Mouse (Mus musculus): ENCODE data around the gene Cfap43. TPM values are rescaled to one million over a fixed set of nuclear protein-coding genes. Genes with fewer than 3 reads are reported as not detected.

The Cfap43 gene
- total RNA-seq, 2 experiments from 2014 or later, result not detected

DNA sequence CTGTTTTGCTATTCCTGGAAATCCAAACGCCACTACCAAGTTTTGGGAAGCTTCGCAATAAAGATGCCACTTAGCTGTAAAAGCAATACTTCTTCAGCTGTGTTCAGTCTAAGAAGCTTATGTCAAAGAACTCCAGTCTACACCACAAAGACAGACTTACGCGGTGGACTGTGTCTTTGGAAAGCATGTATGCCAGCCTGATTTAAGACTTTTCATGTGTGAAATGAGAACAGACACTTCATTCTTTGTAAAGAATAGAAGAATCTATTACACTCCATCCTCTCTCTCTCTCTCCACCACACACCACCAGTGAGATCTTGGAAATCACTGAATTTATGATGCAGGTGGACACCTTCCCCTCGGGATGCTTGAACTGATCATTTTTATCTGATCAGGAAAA is 168.7 kb downstream of the Cfap43 start:
- no peak for DNase-seq
- intact Hi-C loops (cut with DNase I; ENCODE audit: low total_unique reads), result no loop called here

DNA sequence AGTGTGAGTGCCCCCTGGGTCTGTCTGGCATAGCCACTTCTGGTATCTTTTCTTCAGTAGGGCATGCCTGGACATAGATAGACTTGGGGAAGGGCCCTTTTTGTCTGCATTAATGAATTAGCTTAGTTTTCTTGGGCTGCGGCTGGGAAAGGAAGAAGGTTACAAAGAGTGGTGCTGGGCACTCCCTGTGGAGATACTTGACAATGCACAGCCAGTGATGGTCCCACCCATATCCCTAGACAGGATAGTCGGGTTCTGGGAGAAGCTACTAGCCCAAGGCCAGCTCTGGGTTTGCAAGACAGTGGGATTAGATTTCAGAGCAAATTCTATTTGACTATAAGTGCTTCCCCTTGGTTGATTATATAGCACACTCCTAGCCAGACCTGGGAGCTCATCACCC is 170.1 kb downstream of the Cfap43 start:
- no peak for DNase-seq
- intact Hi-C loops (cut with DNase I; ENCODE audit: low total_unique reads), result no loop called here

DNA sequence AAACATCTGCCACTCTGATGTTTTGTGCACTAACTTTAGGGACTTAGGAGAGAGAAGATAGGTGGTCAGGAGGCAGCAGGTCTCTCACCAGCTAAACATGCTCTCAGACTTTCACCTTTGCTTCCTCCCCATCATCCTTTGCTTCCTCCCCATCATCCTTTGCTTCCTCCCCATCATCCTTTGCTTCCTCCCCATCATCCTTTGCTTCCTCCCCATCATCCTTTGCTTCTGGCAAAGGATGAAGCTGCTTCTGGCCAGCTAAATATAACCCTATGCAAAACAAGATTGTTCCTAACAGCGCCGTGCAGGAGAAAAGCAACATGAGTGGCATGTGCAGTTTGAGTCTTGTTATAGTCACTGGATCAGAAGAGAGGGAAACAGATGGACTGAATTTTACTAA is 172.0 kb downstream of the Cfap43 start:
- intact Hi-C loops (cut with DNase I; ENCODE audit: low total_unique reads), result no loop called here
- no peak for DNase-seq

DNA sequence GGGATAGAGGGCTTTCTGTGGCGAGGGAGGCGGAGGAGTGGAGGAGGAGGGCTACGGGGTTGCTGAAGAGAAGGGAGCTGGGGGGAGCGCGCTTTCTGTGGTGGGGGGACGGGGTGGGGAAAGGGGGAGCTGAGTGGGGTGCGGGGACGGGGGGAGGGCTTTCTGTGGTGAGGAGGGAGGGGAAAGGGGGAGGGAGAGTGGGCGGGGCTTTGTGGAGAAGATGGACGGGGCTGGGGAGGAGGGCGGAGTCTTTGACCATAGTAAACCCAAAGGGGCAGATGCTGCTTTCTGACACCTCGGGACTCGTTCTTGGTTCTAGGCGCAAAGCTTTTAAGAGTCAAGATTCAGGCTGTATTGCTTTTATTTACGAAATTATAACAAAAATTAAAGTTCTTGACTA is 187.2 kb downstream of the Cfap43 start:
- intact Hi-C loops (cut with DNase I; ENCODE audit: low total_unique reads), result no loop called here
- DNase-seq, result peak; percentile 76

DNA sequence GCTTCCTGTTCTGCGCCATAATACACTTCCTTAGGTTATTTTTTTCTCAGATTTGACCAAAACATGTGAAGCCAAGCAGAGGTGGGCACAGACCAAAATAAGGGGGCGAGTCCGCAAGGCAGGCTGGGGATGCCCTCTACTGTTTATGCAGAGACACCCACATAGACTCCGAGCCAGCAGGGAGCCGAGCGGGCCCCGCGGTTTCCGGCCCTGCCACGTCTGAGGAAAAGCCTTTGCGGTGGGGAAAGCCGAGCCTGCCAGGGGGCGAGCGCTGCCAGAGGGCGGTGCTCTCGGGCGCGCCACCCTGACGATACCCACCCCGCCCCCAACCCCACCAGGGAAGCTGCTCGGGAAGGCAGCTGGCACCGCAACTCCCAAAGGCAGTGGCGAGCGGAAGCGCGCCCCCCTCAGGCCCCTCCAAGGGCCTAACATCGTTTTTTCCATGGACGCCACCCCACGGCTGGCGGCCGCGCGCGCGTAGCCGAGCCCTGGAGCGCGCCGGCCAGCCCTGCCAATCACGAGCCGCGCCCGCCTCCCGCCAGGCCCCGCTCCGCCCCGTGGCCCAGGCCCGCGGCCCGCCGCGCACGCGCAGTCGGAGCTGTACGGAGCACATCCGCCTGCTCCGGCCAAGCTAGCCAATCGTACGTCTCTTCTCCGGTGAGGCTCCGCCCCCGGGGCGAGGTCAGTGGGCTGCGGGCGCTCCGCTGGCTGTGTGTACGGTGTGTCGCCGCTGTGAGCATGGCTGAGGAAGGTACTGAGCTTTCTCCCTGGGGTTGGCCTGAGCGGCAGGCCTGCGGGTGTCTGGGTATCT is 187.8 kb downstream of the Cfap43 start, which contains the start of gene Sfr1:
Gene Sfr1, plus strand, starts transcription at position 612 of the 811 bp plus-strand sequence.
- peak; percentile 100 for DNase-seq
- intact Hi-C loops (cut with DNase I; ENCODE audit: low total_unique reads), result no loop called here

DNA sequence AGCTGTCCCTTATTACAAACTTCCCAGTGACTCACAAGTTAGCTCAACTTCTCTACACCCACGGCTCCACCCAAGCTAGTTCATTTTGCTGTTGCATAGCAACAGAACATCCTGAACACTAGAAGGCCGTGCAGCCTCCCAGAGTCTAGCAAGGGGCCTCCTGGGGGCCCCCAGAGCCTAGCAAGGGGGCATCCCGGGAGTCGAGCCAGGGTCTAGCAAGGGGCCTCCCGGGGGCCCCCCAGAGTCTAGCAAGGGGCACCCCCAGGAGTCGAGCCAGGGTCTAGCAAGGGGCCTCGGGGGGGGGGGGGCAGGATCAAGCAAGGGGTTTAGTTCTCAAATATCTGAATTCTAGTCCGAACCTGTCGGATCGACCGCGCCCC is 188.4 kb downstream of the Cfap43 start:
- DNase-seq, result peak; percentile 73
- intact Hi-C loops (cut with DNase I; ENCODE audit: low total_unique reads), result no loop called here

DNA sequence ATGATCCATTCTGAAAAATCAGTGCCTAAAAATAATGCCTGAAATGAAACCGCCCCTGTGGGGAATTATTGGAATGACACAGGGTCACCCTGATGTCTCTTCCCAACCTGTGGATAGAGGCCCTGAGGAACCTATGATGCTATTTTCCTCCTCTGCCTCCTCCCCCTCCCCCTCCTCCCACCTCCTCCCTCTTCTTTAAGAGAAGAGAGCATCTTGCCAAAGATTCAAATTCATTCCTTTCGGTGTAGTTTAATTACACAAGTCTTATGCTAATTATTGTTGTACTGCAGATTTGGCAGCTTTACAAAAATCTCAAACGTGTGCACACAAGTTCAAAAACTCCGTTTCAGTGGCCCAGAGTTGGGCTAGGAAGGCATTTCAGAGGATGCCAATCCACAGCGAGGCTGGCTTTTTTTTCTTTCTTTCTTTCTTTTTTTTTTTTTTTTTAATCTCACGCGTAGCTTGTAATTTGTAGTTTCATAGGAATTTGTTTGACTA is 193.4 kb downstream of the Cfap43 start:
- DNase-seq, result no peak
- intact Hi-C loops (cut with DNase I; ENCODE audit: low total_unique reads), result loop anchor here (10.0 kb wide), 1 partner anchor 61 kb away; no protein-coding TSS in a partner anchor

DNA sequence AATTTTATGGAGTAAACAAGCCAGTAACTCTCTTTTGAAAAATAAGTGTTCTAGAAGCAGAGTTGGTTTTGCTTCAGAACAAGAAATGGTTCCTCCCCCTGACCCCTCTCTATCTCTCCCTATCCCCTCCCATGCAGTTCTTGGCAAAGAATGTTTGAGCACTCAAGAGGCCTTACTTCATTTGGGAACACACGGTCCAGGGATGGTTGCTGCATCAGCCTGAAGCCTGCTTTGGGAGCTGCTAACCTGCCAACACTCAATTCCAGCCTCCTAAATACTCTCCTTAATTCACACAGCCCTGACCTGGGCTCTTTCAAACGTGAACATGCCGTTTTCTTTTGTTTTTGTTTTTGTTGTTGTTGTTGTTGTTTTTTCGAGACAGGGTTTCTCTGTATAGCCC is 194.2 kb downstream of the Cfap43 start:
- no peak for DNase-seq
- intact Hi-C loops (cut with DNase I; ENCODE audit: low total_unique reads), result loop anchor here (10.0 kb wide), 1 partner anchor 60 kb away; no protein-coding TSS in a partner anchor

DNA sequence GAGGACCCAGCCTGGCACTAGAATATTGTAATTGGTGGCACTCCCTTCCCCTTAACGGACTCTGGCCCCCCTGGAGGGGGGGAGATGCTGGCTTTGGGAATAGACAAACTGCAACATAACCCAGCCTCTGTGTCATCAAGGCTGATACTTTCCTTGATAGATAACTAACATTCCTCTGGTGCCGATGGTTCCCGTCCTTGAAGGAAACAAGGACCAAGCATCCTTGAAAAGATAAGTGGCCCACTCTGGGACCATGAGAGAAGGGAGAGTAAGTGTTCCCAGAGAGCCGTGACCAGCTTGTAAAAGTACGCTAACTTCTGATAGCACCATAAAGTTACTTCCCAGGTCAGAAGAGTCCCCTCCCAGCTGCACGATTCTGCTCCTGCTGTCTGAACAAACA is 196.6 kb downstream of the Cfap43 start:
- intact Hi-C loops (cut with DNase I; ENCODE audit: low total_unique reads), result loop anchor here (10.0 kb wide), 1 partner anchor 58 kb away; no protein-coding TSS in a partner anchor

DNA sequence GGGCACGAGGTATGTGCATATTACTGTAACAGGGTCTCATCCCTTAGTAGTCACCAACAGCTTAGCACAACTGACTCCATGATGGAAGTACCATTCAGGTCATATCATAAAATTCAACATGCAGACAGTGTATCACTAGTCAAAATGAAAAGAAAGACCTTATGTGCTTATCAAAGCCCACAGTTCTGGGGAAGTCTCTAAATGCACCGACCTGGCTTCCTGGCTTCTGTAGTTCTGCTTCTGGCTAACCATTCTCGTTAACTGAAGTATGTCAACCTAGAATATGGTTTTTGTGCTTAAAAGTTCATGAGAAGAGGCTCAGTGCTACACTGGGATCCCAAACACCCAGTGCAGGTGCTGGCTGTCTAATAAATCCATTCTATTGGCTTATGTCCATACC is 199.9 kb downstream of the Cfap43 start:
- DNase-seq, result no peak
- intact Hi-C loops (cut with DNase I; ENCODE audit: low total_unique reads), result no loop called here

More for the DNA sequence above, 196.6 kb downstream of the Cfap43 start:
- no peak for DNase-seq

DNA sequence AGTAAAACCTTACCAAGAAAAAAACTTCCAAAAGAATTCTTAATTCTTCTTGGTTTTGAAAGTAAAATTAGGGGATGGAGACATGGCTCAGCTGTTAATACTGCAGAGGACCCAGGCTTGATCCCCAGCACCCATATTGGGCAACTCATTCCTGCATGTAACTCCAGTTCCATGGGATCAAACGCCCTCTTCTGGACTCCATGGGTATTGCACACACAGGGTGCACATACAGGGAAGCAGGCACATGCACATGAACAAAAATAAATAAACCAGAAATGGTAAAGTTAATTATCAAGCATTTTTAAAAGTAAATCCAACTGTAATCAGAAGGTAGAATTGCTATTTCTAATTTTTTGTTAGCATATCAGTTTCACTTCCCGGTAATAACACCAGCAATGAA is 202.9 kb downstream of the Cfap43 start:
- intact Hi-C loops (cut with DNase I; ENCODE audit: low total_unique reads), result no loop called here
- no peak for DNase-seq

DNA sequence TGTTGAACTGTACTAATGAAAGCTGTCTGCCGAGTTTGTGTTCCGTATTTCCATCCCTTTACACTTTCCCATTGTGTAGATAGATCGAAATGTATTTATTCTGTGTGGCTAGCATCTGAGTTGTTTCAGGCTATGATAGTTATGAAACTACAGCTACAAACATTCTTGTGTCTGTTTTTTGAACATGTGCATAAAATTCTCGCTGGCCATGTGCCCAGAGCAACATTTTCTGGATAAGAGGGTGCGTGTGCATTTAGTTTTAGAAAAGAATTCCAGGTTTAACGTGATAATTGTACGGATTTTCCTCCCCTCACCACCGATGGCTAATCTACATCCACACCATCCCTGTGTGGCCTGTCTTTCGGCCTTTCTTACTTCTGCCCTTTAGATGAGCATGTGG is 205.6 kb downstream of the Cfap43 start:
- no peak for DNase-seq

DNA sequence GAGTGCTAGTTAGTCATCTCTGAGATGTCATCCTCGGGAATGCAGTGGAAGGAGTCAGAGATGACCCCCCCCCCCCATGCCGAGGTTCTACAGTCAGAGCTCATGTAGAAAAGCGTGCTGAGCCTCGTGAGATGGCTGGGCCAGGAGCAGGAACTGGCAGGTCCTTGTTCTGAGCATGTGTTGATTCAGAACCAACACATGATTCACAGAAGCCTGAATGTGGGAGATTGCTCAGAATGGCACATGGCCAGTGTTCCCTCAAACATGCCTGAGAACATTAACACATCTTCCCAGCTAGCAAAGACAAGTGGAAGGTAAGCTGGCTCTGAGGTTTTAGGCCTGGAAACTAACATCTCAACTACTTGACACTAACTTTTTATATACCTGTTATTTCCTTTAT is 208.7 kb downstream of the Cfap43 start:
- intact Hi-C loops (cut with DNase I; ENCODE audit: low total_unique reads), result no loop called here
- DNase-seq, result no peak

More for the DNA sequence above, 205.6 kb downstream of the Cfap43 start:
- intact Hi-C loops (cut with DNase I; ENCODE audit: low total_unique reads), result no loop called here

DNA sequence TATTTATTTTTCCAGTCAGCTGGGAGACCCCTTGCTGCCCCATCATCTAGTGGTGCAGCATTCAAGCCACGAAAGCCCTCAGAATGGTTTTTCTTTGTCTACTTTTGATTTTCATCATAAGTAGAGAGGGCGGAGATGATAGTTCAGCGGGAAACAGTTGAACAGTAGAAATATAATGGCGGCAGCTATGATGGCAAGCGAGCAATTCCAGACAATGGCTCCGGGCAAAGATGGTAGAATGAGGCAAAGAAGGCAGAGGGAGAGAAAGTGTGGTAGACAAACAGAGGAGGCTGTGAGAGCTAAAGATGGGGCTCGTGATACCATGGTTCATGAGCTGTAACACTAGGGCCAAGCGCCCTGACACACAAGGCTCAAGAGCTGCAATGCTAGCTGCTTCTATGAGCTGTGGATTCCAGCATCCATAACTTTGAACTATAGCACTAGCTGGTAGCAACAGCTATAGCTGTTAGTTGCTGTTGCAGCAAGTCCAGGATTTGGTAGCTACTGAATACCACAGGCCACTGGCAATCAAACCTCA is 213.2 kb downstream of the Cfap43 start:
- no peak for DNase-seq
- intact Hi-C loops (cut with DNase I; ENCODE audit: low total_unique reads), result no loop called here

DNA sequence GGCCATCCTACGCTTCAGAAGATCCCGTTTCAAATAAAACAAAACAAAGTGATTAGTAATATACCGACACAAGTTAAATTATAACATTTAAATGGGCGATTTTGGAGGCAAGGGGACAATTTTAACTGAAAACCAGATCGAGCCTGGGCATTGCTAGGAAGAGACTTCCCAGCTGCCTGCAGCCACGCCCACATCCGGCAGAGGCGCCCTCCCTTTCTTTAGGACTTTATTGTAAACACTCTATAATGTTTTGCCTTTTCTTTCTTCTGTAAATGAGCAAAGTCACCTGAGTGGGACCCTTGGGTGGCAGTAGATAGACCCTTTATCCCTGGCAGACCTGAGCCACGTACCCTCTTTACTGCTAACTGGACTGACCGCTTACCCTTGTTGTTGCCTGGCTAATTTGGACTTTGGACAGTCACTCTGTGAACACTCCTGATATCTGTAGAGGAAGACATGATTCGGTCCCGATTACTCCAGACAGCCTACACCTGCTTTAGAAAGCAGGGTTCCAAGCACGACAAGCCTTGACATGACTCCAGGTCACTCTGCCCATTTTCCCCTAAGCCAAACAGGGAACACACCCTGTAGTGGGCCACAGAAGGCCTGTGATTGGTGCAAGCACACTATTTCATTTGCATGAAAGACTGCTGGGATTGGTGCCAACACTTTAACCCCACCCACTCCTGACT is 213.9 kb downstream of the Cfap43 start:
- intact Hi-C loops (cut with DNase I; ENCODE audit: low total_unique reads), result no loop called here
- no peak for DNase-seq

DNA sequence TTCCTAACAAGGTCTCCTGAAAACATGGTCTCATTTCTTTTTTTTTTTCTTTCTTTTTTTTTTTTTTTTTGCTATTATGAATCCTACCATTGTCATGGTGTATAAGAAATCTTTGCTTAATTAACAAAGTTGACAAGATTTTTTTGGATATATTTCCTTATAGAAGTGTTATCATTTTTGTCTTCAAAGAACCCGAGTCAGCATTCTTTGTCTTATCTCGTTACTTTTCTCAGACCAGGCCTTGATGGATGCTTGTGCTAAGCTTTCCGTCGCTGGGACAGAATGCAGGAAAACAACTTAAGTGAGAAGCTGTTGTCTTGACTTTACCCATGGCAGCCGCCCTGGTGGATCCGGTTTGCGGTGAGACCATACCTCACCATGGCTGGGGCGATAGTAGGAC is 218.6 kb downstream of the Cfap43 start:
- no peak for DNase-seq
- intact Hi-C loops (cut with DNase I; ENCODE audit: low total_unique reads), result no loop called here

DNA sequence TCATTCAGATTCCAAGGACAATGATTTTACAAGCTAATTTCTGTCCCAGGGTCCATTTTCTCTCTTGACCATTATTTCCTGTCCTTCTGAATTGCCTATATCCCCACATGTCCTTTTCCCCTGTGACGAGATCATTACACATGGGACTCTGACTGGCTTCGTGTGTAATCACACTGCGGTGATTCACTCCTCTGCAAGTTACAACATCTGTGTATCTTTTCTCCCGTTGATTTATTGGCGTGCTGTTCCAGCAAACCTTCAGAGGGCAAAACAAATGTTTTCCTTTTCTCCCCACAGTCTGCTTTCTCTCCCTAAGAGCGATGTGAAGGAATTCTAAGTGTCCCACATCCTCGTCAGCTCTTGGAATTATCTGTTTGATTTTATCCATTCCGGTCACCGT is 219.3 kb downstream of the Cfap43 start:
- intact Hi-C loops (cut with DNase I; ENCODE audit: low total_unique reads), result no loop called here
- no peak for DNase-seq

DNA sequence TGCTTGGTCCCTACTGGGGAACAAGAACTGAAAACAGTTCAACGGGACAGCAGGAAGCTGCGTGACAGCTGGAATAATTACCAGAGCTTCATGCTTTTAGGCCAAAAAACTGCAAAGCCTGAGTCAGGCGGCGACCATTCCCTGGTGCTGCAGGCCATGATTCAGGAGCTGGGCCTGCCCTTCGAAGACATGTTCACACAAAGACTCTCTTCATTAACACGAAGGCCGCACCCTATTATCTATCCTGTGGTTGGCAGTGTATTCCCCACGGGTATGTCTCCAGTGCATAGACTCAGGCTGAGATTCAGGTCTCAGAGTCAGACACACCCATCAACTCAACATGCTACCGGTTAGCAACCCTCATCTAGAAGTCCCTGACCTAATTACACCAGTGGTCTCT is 220.8 kb downstream of the Cfap43 start:
- intact Hi-C loops (cut with DNase I; ENCODE audit: low total_unique reads), result no loop called here

DNA sequence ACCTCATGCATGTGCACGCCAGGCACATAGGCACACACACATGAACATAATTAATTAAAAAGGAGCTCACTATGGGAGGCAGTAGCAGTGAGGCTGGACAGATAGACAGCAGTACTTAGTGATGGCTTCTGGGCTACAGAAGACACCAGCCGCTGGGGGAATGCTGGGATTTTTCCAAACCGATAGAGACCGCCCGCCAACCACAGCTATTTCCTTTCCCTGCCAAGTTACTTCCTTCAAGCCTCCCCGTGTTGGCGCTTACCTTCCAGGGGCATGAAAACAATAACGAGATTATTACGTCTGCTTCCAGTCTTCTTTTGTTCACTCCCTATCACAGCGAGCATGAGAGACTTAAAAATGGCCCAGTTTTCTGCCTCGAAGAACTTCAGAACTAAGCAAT is 222.0 kb downstream of the Cfap43 start:
- intact Hi-C loops (cut with DNase I; ENCODE audit: low total_unique reads), result no loop called here
- DNase-seq, result no peak

More for the DNA sequence above, 220.8 kb downstream of the Cfap43 start:
- no peak for DNase-seq

DNA sequence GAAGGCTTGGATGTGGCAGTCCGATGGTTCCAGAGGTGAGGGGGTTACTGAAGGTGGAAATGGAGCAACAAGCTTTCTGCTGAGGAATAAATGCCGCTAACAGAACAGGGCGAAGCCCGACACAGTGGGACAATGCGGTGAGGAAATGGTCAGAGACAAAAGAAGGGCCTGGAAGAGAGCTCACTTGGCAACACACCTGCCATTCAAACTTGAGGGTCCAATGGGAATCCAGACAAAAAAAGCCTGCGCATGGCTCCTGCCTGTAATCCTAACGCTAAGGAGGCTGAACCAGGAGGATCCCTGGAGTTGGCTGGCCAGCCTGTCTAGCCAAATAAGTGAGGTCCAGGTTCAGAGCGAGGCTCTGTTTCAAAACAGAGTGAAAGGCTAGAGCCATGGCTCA is 222.7 kb downstream of the Cfap43 start:
- no peak for DNase-seq
- intact Hi-C loops (cut with DNase I; ENCODE audit: low total_unique reads), result no loop called here
